Mouse (Mus musculus) liver, embryonic 15.5 days (tissue): ENCODE data around the gene Evc. TPM values are rescaled to one million over a fixed set of nuclear protein-coding genes. Genes with fewer than 3 reads are reported as not detected.

Experiments
- ATAC-seq: fragments of 200-750 bp; cut with Nextera tagmentation; 2 replicates; pipeline ENCODE4 v1.8.0; 2017; ENCODE audit warnings: moderate number of reproducible peaks, mild to moderate bottlenecking, moderate library complexity; ENCODE audit not compliant: insufficient read depth
- H3K27ac ChIP-seq: fragments of 300-500 bp; sonication (generic); replicated peaks from 2 replicates; pipeline ENCODE4 v1.5.1; 2015; ENCODE audit warnings: mild to moderate bottlenecking, inconsistent platforms
- H3K27me3 ChIP-seq: fragments of 300-500 bp; sonication (generic); 2 replicates; pipeline ENCODE4 v1.6.1; 2015; ENCODE audit warnings: mild to moderate bottlenecking, inconsistent platforms
- H3K36me3 ChIP-seq: fragments of 300-500 bp; sonication (generic); replicated peaks from 2 replicates; pipeline ENCODE4 v1.6.1; 2015; ENCODE audit warnings: moderate library complexity, mild to moderate bottlenecking, inconsistent platforms
- H3K4me1 ChIP-seq: fragments of 300-500 bp; sonication (generic); replicated peaks from 2 replicates; pipeline ENCODE4 v1.6.1; 2015; ENCODE audit warnings: inconsistent platforms
- H3K4me2 ChIP-seq: fragments of 300-500 bp; sonication (generic); 2 replicates; pipeline ENCODE4 v1.6.1; 2015; ENCODE audit warnings: moderate library complexity, mild to moderate bottlenecking, inconsistent platforms
- H3K4me3 ChIP-seq: fragments of 300-500 bp; sonication (generic); replicated peaks from 2 replicates; pipeline ENCODE4 v1.5.1; 2015; ENCODE audit warnings: mild to moderate bottlenecking, inconsistent platforms
- H3K9ac ChIP-seq: fragments of 300-500 bp; sonication (generic); 2 replicates; pipeline ENCODE4 v1.6.1; 2015; ENCODE audit warnings: moderate library complexity, mild to moderate bottlenecking, inconsistent platforms
- H3K9me3 ChIP-seq: fragments of 300-500 bp; sonication (generic); replicated peaks from 2 replicates; pipeline ENCODE4 v1.6.1; 2016; ENCODE audit warnings: inconsistent platforms
- WGBS: fragments of 180-500 bp; shearing (Covaris S2); methylation state at CpG from one replicate; pipeline ENCODE4 v1.1.7; 2015; ENCODE audit warnings: mixed read lengths; ENCODE audit not compliant: insufficient replicate concordance; 5-methylcytosine and 5-hydroxymethylcytosine counted together
- polyA plus RNA-seq: library from polyadenylated mRNA; unstranded; fragments of >200 nt; fragmentation: Nextera tagmentation; extraction: Ambion mirVana; gene quantifications from 2 replicates; pipeline ENCODE4 v1.2.1, GENCODE M21; 2015

The Evc gene
- polyA plus RNA-seq, result 0.92 and 1.0 TPM in 2 replicates

DNA sequence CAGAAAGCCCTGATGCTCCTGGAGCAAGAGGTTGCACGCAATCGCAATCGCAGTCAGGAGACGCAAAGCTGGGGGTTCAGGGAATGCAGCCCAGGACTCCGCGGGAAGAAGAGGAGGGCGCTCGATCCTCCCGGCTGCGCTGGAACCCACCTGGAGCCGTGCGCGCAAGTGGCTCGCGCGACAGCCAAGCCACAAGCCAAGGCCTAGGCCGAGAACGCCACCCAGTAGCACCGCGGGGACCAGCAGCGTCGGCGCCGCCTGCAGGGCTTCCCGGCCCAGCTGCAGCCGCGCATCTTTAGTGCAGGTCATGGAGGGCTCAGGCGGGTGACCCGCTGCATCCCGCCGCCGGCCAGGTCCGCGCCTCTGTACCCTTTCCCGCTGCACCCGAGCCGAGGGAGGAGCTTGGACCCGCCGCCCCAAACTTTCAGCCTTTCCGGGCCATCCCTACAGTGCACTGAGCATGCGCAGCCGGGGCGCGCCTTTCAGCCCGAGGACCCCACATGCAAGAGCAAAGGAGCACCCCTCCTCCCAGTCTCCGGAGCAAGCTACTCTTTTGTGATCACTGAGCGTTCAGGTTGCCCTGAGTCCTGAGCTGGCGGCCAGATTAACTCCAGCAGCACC lies at the start of gene Evc:
TSS of gene Evc (minus strand) at position 410 of the 621 bp plus-strand sequence.
- ATAC-seq, result no peak; the same call in 1 of the 2 replicates
- WGBS, result under 1% methylated on average over 48 of the region's 48 CpGs
- H3K27me3 ChIP-seq, result peaks cover 36% of the 10 kb centered on the region
- peak within 1 kb of the TSS; percentile 53 for H3K4me3 ChIP-seq
- H3K36me3 ChIP-seq, result no peaks in the 10 kb centered on the region
- no peaks in the 10 kb centered on the region for H3K9me3 ChIP-seq
- H3K9ac ChIP-seq, result no peak within 1 kb of the TSS
- peak within 1 kb of the TSS; percentile 72 for H3K4me2 ChIP-seq
- H3K27ac ChIP-seq, result no peak within 1 kb of the TSS
- 0 out of 2 replicates have a peak, but pooled peaks cover 7% of the 10 kb centered on the region for H3K4me1 ChIP-seq

DNA sequence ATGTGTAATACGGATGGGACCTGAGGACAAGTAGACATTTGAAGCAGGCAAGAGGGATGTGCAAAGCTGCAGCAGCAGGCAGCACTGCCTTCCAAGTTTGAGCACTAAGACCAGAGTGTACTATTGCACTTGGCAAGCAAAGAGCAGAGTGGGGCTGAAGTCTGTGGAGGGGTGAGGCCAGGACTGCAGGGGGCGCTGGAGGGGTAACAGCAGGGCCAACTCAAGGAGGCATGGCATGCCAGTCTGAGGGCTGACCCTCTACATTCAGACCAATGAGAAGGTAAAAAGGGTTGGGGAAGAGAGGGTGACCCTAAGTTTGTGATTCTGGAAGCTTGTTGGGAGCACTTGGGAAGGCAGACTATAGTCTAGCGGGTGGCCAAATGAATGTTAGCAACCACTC lies 46.9 kb upstream of the Evc start:
- ATAC-seq, result no peak
- Histone ChIP-seq H3K4me2 (no peak overlapping the region), H3K9me3 (no peaks in the 10 kb centered on the region), H3K27ac (no peak overlapping the region), H3K36me3 (no peaks in the 10 kb centered on the region), H3K4me3 (no peak overlapping the region), H3K9ac (no peak overlapping the region), H3K4me1 (no peaks in the 10 kb centered on the region), H3K27me3 (no peaks in the 10 kb centered on the region)
- 71% methylated on average over 3 of the region's 3 CpGs for WGBS

DNA sequence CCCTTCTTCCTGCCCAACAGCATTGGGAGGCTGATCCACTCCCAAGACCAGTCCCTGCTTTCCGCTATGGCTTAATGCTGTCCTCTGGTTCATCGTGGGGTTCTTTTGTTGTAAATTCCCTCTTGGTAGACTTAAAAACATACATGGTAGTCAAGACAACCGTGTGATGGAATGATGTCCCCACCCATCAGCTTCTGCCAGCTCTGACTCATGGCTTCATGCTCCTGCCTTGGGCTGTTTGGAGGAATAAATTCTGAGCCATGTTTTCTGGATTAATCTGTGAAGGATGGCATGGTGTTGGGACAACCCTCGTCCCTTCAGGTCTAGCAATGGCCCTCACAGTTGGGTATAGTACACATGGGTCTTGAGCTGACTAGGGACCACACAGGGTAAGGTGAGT lies 43.9 kb upstream of the Evc start:
- Histone ChIP-seq H3K9ac (no peak overlapping the region), H3K27ac (no peak overlapping the region), H3K4me3 (no peak overlapping the region), H3K4me2 (no peak overlapping the region), H3K4me1 (no peaks in the 10 kb centered on the region), H3K9me3 (no peaks in the 10 kb centered on the region), H3K36me3 (no peaks in the 10 kb centered on the region), H3K27me3 (no peaks in the 10 kb centered on the region)
- ATAC-seq, result no peak
- 74% methylated on average over 4 of the region's 4 CpGs for WGBS

DNA sequence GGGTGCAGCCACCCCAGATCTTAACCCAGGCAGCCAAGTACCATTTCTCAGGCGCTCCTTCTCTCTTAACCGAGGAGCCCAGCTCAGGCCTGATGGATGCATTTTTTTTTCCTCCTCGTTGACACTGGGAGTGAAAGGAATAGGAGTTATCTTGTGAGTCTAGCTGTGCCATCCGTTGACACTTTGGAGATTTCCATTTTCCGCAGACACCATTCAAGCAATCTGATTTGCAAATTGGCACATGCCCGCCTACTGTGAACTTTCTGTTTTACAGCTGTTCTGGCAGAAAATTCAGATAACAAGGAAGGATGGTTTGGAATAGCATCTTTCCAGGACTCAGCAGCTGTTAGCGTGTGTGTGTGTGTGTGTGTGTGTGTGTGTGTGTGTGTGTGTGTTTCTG lies 40.7 kb upstream of the Evc start:
- H3K4me1 ChIP-seq, result no peaks in the 10 kb centered on the region
- no peaks in the 10 kb centered on the region for H3K36me3 ChIP-seq
- H3K27me3 ChIP-seq, result no peaks in the 10 kb centered on the region
- H3K9ac ChIP-seq, result no peak overlapping the region
- no peak overlapping the region for H3K4me3 ChIP-seq
- H3K4me2 ChIP-seq, result no peak overlapping the region
- no peak for ATAC-seq
- WGBS, result 68% methylated on average over 7 of the region's 7 CpGs
- H3K27ac ChIP-seq, result no peak overlapping the region
- H3K9me3 ChIP-seq, result no peaks in the 10 kb centered on the region

DNA sequence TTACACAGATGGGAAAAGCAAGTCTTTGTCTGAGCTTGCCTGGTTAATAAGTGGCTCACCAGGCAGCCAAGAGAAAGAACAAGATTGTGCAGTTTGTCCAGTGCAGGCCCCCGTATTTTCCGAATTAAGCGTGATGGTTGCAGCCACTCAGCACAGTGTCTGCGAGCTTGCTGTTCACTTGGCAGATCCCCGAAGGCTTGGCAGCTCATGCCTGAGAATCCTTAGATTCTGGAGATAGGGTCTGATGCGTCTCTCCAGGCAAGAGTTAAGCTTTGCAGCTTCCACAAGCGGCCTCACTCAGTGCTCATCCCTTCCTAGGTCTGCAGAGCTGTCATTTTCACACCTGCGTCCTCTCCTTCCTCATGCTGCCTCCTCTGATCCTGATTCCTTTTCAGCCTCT lies 32.1 kb upstream of the Evc start:
- Histone ChIP-seq H3K4me3 (no peak overlapping the region), H3K4me1 (no peaks in the 10 kb centered on the region), H3K27me3 (no peaks in the 10 kb centered on the region), H3K4me2 (no peak overlapping the region), H3K9ac (no peak overlapping the region), H3K36me3 (no peaks in the 10 kb centered on the region), H3K27ac (no peak overlapping the region), H3K9me3 (no peaks in the 10 kb centered on the region)
- WGBS, result 66% methylated on average over 8 of the region's 8 CpGs
- no peak for ATAC-seq

DNA sequence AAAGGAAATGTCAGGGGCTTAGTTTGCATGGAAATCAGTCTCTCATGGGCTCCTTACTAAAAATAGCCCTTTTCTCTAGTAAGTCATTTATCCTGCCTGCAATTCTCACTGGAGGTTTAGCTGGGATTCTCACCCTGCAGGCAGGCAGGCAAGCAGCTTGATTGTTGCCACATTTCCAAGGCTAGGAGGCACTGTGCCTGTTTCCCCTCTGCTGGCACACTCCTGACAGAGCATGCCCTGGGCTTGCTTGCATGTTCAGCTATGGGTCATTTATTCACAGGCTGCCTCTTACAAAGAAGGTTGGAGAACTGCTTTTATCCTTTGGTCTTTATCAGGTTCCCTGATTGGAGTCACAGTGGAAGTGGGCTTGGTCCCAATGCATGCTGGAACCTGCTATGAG lies 29.1 kb upstream of the Evc start:
- no peak overlapping the region for H3K9ac ChIP-seq
- no peak overlapping the region for H3K4me2 ChIP-seq
- ATAC-seq, result no peak
- no peak overlapping the region for H3K27ac ChIP-seq
- H3K9me3 ChIP-seq, result no peaks in the 10 kb centered on the region
- no peaks in the 10 kb centered on the region for H3K36me3 ChIP-seq
- no peaks in the 10 kb centered on the region for H3K27me3 ChIP-seq
- H3K4me1 ChIP-seq, result no peaks in the 10 kb centered on the region
- H3K4me3 ChIP-seq, result no peak overlapping the region

DNA sequence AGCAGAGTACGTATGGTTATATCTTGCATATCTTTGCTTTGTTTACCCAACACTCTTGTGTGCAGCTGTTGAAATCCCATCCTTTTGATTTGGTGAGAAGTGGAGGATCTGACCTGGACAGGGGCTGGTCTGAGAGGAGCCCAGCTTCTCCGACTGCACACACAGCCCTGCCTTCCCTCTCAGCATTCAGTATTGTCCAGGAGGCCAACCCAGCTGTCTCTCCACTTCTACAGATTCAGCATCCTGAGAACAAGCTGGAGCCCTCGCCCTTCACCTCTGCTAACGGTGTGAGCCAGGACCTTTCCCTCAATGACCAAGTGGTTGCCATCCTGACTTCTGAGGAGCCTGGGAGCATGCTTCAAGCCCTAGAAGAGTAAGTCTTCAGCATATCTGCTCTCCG lies 26.6 kb upstream of the Evc start:
- Histone ChIP-seq H3K4me3 (no peak overlapping the region), H3K36me3 (no peaks in the 10 kb centered on the region), H3K27ac (no peak overlapping the region), H3K9ac (no peak overlapping the region), H3K4me1 (no peaks in the 10 kb centered on the region), H3K9me3 (no peaks in the 10 kb centered on the region), H3K4me2 (no peak overlapping the region), H3K27me3 (no peaks in the 10 kb centered on the region)
- WGBS, result 63% methylated on average over 5 of the region's 5 CpGs
- ATAC-seq, result no peak

DNA sequence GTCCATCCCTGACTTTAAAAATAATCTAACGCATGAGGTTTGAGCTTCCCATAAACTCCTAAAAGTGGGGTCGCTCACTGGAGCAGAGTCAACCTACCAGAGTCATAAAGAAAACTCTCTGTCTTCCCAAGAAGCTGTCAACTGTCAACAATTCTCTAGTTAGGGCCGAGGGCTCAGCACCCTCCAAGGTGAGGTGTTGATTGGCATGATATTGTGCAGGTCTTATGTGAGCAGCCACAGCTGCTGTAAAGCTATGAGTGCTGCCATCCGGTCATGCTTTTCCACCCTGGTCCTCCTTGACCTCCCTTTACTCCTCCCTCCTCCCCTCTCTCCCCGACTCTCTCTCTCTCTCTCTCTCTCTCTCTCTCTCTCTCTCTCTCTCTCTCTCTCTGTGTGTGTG lies 25.9 kb upstream of the Evc start:
- WGBS, result 58% methylated on average over 5 of the region's 5 CpGs
- Histone ChIP-seq H3K4me2 (no peak overlapping the region), H3K4me3 (no peak overlapping the region), H3K27me3 (no peaks in the 10 kb centered on the region), H3K9ac (no peak overlapping the region), H3K36me3 (no peaks in the 10 kb centered on the region), H3K4me1 (no peaks in the 10 kb centered on the region), H3K9me3 (no peaks in the 10 kb centered on the region), H3K27ac (no peak overlapping the region)
- ATAC-seq, result no peak

DNA sequence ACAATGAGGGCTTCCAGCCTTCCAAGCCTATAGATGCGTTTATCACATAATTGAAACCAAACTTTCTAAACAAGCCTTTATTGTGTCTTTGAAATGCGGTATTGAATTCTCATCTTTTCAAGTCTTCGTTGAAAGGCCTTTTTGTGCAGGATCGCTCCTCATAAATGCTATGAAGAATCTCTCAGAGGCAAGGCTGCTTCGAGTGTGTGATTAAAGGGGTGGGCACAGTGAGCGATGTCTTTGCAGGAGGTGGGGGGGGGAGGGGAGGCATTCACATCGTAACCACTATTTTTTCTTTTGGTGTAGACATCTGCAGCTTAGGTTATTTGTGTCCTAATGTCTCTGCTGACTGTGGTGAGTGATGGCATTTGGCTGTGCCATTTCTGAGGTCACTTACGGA lies 19.3 kb upstream of the Evc start:
- H3K4me1 ChIP-seq, result no peaks in the 10 kb centered on the region
- no peaks in the 10 kb centered on the region for H3K9me3 ChIP-seq
- H3K27me3 ChIP-seq, result no peaks in the 10 kb centered on the region
- 66% methylated on average over 8 of the region's 8 CpGs for WGBS
- H3K4me3 ChIP-seq, result no peak overlapping the region
- no peak overlapping the region for H3K4me2 ChIP-seq
- no peaks in the 10 kb centered on the region for H3K36me3 ChIP-seq
- no peak overlapping the region for H3K27ac ChIP-seq
- H3K9ac ChIP-seq, result no peak overlapping the region
- no peak for ATAC-seq

DNA sequence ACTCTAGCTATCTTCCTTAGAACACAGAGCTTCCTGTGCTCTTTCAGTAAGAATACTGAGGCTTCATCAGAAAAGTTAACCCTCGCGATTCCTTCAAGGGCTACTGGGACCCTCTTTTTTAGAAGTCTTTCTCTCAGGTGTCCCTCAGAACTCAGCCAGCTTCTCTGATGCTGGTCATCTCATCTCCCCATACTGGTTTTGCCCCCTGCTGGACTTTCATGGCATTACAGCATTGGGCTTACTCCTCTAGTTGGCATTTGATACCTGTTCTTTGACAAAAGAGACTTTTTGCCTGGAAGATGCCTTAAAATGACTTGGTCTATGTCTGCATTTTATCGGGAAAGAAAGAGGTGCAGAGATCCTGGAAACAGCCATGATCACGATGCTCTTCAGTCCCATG lies 17.7 kb upstream of the Evc start:
- ATAC-seq, result no peak
- Histone ChIP-seq H3K4me3 (no peak overlapping the region), H3K27ac (no peak overlapping the region), H3K9me3 (no peaks in the 10 kb centered on the region), H3K4me1 (no peaks in the 10 kb centered on the region), H3K9ac (no peak overlapping the region), H3K27me3 (no peaks in the 10 kb centered on the region), H3K36me3 (no peaks in the 10 kb centered on the region), H3K4me2 (no peak overlapping the region)
- WGBS, result 63% methylated on average over 4 of the region's 4 CpGs

DNA sequence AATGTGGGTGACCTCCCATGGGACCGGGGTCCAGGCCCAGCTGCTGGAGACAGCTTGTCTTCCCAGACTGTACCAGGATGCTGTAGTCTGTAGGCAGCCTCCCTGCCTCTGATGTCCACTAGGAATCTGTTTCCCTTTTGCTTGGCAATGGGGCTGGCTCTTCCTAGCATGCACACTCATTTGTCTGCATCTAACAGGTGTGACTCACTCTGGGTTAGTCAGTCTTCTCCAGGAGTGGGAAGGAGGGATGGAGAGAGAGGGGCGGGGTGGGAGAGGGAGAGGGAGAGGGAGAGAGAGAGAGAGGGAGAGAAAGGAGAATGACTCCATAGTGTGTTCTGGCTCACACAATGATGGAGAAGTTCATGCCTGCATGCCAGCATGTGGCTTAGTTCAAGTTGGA lies 15.1 kb upstream of the Evc start:
- Histone ChIP-seq H3K4me2 (no peak overlapping the region), H3K36me3 (no peaks in the 10 kb centered on the region), H3K27ac (no peak overlapping the region), H3K27me3 (no peaks in the 10 kb centered on the region), H3K4me3 (no peak overlapping the region), H3K4me1 (no peaks in the 10 kb centered on the region), H3K9ac (no peak overlapping the region), H3K9me3 (no peaks in the 10 kb centered on the region)
- WGBS, result 70% methylated on average over 2 of the region's 2 CpGs
- no peak for ATAC-seq

DNA sequence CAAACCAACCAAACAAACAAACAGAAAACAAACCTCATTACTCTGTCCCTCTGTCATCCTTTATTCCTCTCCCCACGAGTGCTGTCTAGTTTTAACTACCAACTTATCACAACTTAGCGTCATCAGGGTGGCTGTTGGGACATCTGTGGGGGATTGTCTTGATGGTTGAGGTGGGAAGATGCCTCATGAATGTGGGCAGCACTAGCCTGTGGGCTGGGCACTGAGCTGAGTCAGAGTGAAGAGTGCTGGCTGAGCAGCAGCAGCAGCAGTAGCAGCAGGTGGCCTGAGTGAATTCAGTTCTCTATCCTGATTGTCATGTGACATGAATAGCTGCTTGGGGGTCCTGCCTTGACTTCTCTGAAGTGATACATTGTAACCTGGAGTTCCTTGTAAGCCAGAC lies 7.3 kb upstream of the Evc start:
- no peak for ATAC-seq
- 40% methylated on average over 2 of the region's 2 CpGs for WGBS
- Histone ChIP-seq H3K36me3 (no peaks in the 10 kb centered on the region), H3K9me3 (no peaks in the 10 kb centered on the region), H3K27ac (no peak overlapping the region), H3K9ac (no peak overlapping the region), H3K27me3 (peaks cover under 1% of the 10 kb centered on the region; the same call in 1 of the 2 replicates), H3K4me3 (no peak overlapping the region), H3K4me1 (no peaks in the 10 kb centered on the region), H3K4me2 (no peak overlapping the region)
